Mouse (Mus musculus) forebrain, embryonic 10.5 days (tissue): Measurements from ENCODE around the gene Gm3646. TPM values are rescaled to one million over a fixed set of nuclear protein-coding genes. Genes with fewer than 3 reads are reported as not detected.

Source experiments
- polyA plus RNA-seq: library from polyadenylated mRNA; unstranded; fragments of >200 nt; fragmentation: Nextera tagmentation; extraction: Ambion mirVana; gene quantifications from 2 replicates; pipeline ENCODE4 v1.2.1, GENCODE M21; 2016

Gene Gm3646
- polyA plus RNA-seq, 1 experiment from 2014 or later: not detected

Other genes with a start within 250 kb of the Gm3646 start
- 18.9 and 22.9 TPM in 2 replicates for gene Rnf149, start 227.9 kb downstream of the Gm3646 start, polyA plus RNA-seq
- gene Creg2, start 153.9 kb downstream of the Gm3646 start, polyA plus RNA-seq: 0.05 TPM in 1 of 2 replicates, not detected in the other
- 0.22 and 0.34 TPM in 2 replicates for gene Rfx8, start 84.3 kb downstream of the Gm3646 start, polyA plus RNA-seq
- 28.3 and 31.0 TPM in 2 replicates for gene Map4k4, start 95.6 kb upstream of the Gm3646 start, polyA plus RNA-seq